In the genomic region with DNA sequence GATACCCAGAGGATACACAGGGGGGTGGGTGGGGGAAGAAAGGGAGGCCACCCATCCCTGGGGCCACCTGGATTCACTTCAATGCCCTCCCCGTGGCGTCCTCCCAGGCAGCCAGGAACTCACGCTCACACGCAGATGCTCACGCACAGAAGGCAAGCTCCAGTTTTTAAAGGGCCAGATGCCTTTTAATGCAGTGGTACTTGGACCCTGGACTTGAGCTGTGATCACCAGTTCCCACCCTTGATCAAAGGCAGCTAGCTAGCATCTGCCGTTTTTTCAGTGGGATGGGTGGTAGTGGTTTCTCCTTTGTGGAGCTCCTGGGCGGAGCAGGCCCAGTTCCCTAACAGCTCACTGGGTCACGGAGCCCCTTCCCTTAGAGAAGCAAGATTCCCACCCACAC, we compare ENCODE assay signal across 8 mouse cellular contexts. TPM values are rescaled to one million over a fixed set of nuclear protein-coding genes. Genes with fewer than 3 reads are reported as not detected.
DNase-seq lines count a peak whose midpoint lies in the region; ATAC-seq and TF ChIP-seq lines count a peak whose summit lies in the region.

No protein-coding gene starts in this region.

- WGBS in forebrain, embryonic 16.5 days = 7% methylated on average over 8 of the region's 8 CpGs
- 14% methylated on average over 8 of the region's 8 CpGs for WGBS in kidney, postnatal 0 days
- WGBS in stomach, embryonic 15.5 days = 16% methylated on average over 8 of the region's 8 CpGs

- H3K9me3 ChIP-seq in forebrain, embryonic 16.5 days (ENCODE audit: control insufficient read depth, low read length) = no peaks in the 10 kb centered on the region
- no peaks in the 10 kb centered on the region for H3K9me3 ChIP-seq in kidney, postnatal 0 days (replicated peaks; ENCODE audit: low read length)
- no peaks in the 10 kb centered on the region for H3K9me3 ChIP-seq in stomach, embryonic 15.5 days

- peak overlapping the region; percentile 79 for H3K27ac ChIP-seq in forebrain, embryonic 16.5 days (ENCODE audit: low read length)
- 0 out of 2 replicates have a peak overlapping the region, but pooled peaks have one; percentile 13 for H3K27ac ChIP-seq in kidney, postnatal 0 days
- peak overlapping the region; percentile 42 for H3K27ac ChIP-seq in stomach, embryonic 15.5 days

- peaks cover 45% of the 10 kb centered on the region for H3K4me1 ChIP-seq in forebrain, embryonic 16.5 days (replicated peaks; ENCODE audit: control insufficient read depth, insufficient read depth, low read length)
- peaks cover 21% of the 10 kb centered on the region for H3K4me1 ChIP-seq in kidney, postnatal 0 days (replicated peaks; ENCODE audit: insufficient read depth, low read length)
- H3K4me1 ChIP-seq in stomach, embryonic 15.5 days = peaks cover 51% of the 10 kb centered on the region

- TF ChIP-seq CTCF in brain, embryonic 14.5 days (IDR thresholded peaks at IDR 0.05; ENCODE audit: borderline replicate concordance, extremely low read depth, insufficient read depth, insufficient read length) = no peak
- TF ChIP-seq CTCF in kidney, postnatal 0 days (IDR thresholded peaks at IDR 0.05; ENCODE audit: low read depth) = no peak

- H3K9ac ChIP-seq in forebrain, embryonic 16.5 days (replicated peaks; ENCODE audit: low read depth, low read length) = peak overlapping the region; percentile 71
- peak overlapping the region; percentile 46 for H3K9ac ChIP-seq in kidney, postnatal 0 days (ENCODE audit: low read depth, low read length)
- H3K9ac ChIP-seq in stomach, embryonic 15.5 days = peak overlapping the region; percentile 50

- H3K4me3 ChIP-seq in forebrain, embryonic 16.5 days (replicated peaks; ENCODE audit: low read length) = peak overlapping the region; percentile 65
- peak overlapping the region; percentile 34 for H3K4me3 ChIP-seq in kidney, postnatal 0 days (replicated peaks; ENCODE audit: low read depth, low read length)
- H3K4me3 ChIP-seq in stomach, embryonic 15.5 days (replicated peaks) = peak overlapping the region; percentile 51

- H3K36me3 ChIP-seq in forebrain, embryonic 16.5 days (ENCODE audit: control insufficient read depth, insufficient read depth) = peaks cover 9% of the 10 kb centered on the region
- peaks cover 28% of the 10 kb centered on the region for H3K36me3 ChIP-seq in kidney, postnatal 0 days (ENCODE audit: insufficient read depth, low read length)
- peaks cover 16% of the 10 kb centered on the region for H3K36me3 ChIP-seq in stomach, embryonic 15.5 days

- H3K27me3 ChIP-seq in forebrain, embryonic 16.5 days (replicated peaks; ENCODE audit: control insufficient read depth, insufficient read depth, low read length) = no peaks in the 10 kb centered on the region
- H3K27me3 ChIP-seq in kidney, postnatal 0 days (ENCODE audit: insufficient read depth, low read length) = no peaks in the 10 kb centered on the region
- H3K27me3 ChIP-seq in stomach, embryonic 15.5 days (replicated peaks) = no peaks in the 10 kb centered on the region

- peak; percentile 66 to 76 for DNase-seq in left cerebral cortex, adult 18-20 months (ENCODE audit: low spot score in 2 of 2)
- no peak for DNase-seq in left cerebral cortex, adult 11 months (ENCODE audit: low spot score)
- DNase-seq in brain, embryonic 14.5 days (ENCODE audit: low read depth) = peak; percentile 85
- peak; percentile 65 for DNase-seq in kidney, postnatal 0 days (ENCODE audit: low spot score)
- DNase-seq in lung, postnatal 14 days = peak; percentile 25
- DNase-seq in ovary, postnatal 14 days (ENCODE audit: low spot score) = no peak

- peak; percentile 42; the same call in 1 of the 2 replicates for TF ChIP-seq POLR2A in brain, embryonic 14.5 days (IDR thresholded peaks at IDR 0.05; ENCODE audit: borderline replicate concordance, extremely low read depth, insufficient read depth, insufficient read length, poor library complexity, severe bottlenecking)

- H3K4me2 ChIP-seq in forebrain, embryonic 16.5 days (ENCODE audit: low read length) = peak overlapping the region; percentile 86
- peak overlapping the region; percentile 51 for H3K4me2 ChIP-seq in kidney, postnatal 0 days (ENCODE audit: low read length)
- H3K4me2 ChIP-seq in stomach, embryonic 15.5 days = peak overlapping the region; percentile 93

- ATAC-seq in forebrain, embryonic 16.5 days = peak; percentile 20; the same call in 1 of the 2 replicates
- ATAC-seq in kidney, postnatal 0 days (replicated peaks; ENCODE audit: low FRiP score, low read depth) = no peak
- no peak for ATAC-seq in stomach, embryonic 15.5 days (ENCODE audit: insufficient read depth, low FRiP score, low read depth)

RNA-seq across cellular contexts. Expression of a gene that starts 3.2 kb away (rescaled TPM):
- total RNA-seq in left cerebral cortex, adult 18-20 months (2021) = 100 to 1,000 TPM; 251 to 254 TPM
- polyA plus RNA-seq in brain, embryonic 14.5 days (2012; rRNA removed) = 145 and 205 TPM in 2 replicates
- polyA plus RNA-seq in forebrain, embryonic 16.5 days (2015; fragmentation: Nextera tagmentation; extraction: Ambion mirVana) = 88.4 and 111 TPM in 2 replicates
- polyA plus RNA-seq in kidney, postnatal 0 days (2015; fragmentation: Nextera tagmentation; extraction: Ambion mirVana) = 15.8 and 17.3 TPM in 2 replicates
- polyA plus RNA-seq in stomach, embryonic 15.5 days (2015; fragmentation: Nextera tagmentation; extraction: Ambion mirVana) = 26.9 and 27.2 TPM in 2 replicates

RNA-seq across cellular contexts. Expression of a gene that starts 5.2 kb away (rescaled TPM):
- total RNA-seq in left cerebral cortex, adult 18-20 months (2021) = 100 to 1,000 TPM; 274 to 309 TPM
- polyA plus RNA-seq in brain, embryonic 14.5 days (2012; rRNA removed) = 24.3 and 54.4 TPM in 2 replicates
- 52.4 and 70.3 TPM in 2 replicates for polyA plus RNA-seq in forebrain, embryonic 16.5 days (2015; fragmentation: Nextera tagmentation; extraction: Ambion mirVana)
- 2.2 and 2.3 TPM in 2 replicates for polyA plus RNA-seq in kidney, postnatal 0 days (2015; fragmentation: Nextera tagmentation; extraction: Ambion mirVana)
- 2.5 TPM in 2 replicates for polyA plus RNA-seq in stomach, embryonic 15.5 days (2015; fragmentation: Nextera tagmentation; extraction: Ambion mirVana)

RNA-seq across cellular contexts. Expression of a gene that starts 9.4 kb away (rescaled TPM):
- total RNA-seq in left cerebral cortex, adult 18-20 months (2021) = 1 to 10 TPM; 1.1 to 1.4 TPM
- polyA plus RNA-seq in brain, embryonic 14.5 days (2012; rRNA removed) = 16.0 and 23.9 TPM in 2 replicates
- 7.9 and 9.9 TPM in 2 replicates for polyA plus RNA-seq in forebrain, embryonic 16.5 days (2015; fragmentation: Nextera tagmentation; extraction: Ambion mirVana)
- 3.6 and 5.1 TPM in 2 replicates for polyA plus RNA-seq in kidney, postnatal 0 days (2015; fragmentation: Nextera tagmentation; extraction: Ambion mirVana)
- 8.5 and 8.6 TPM in 2 replicates for polyA plus RNA-seq in stomach, embryonic 15.5 days (2015; fragmentation: Nextera tagmentation; extraction: Ambion mirVana)

RNA-seq across cellular contexts. Expression of a gene that starts 12.7 kb away (rescaled TPM):
- total RNA-seq in left cerebral cortex, adult 18-20 months (2021) = 100 to 1,000 TPM; 555 to 600 TPM
- 705 and 779 TPM in 2 replicates for polyA plus RNA-seq in brain, embryonic 14.5 days (2012; rRNA removed)
- 684 and 749 TPM in 2 replicates for polyA plus RNA-seq in forebrain, embryonic 16.5 days (2015; fragmentation: Nextera tagmentation; extraction: Ambion mirVana)
- 1,479 and 1,595 TPM in 2 replicates for polyA plus RNA-seq in kidney, postnatal 0 days (2015; fragmentation: Nextera tagmentation; extraction: Ambion mirVana)
- 1,278 and 1,319 TPM in 2 replicates for polyA plus RNA-seq in stomach, embryonic 15.5 days (2015; fragmentation: Nextera tagmentation; extraction: Ambion mirVana)

RNA-seq across cellular contexts. Expression of a gene that starts 20.5 kb away (rescaled TPM):
- 10 to 100 TPM; 40.4 to 45.1 TPM for total RNA-seq in left cerebral cortex, adult 18-20 months (2021)
- 70.9 and 84.3 TPM in 2 replicates for polyA plus RNA-seq in brain, embryonic 14.5 days (2012; rRNA removed)
- 56.4 and 65.9 TPM in 2 replicates for polyA plus RNA-seq in forebrain, embryonic 16.5 days (2015; fragmentation: Nextera tagmentation; extraction: Ambion mirVana)
- 50.0 and 52.0 TPM in 2 replicates for polyA plus RNA-seq in kidney, postnatal 0 days (2015; fragmentation: Nextera tagmentation; extraction: Ambion mirVana)
- 51.1 and 53.0 TPM in 2 replicates for polyA plus RNA-seq in stomach, embryonic 15.5 days (2015; fragmentation: Nextera tagmentation; extraction: Ambion mirVana)

Comparison
In these comparisons a context has a peak if more than half of its experiments do, and no peak if none do; other contexts are left out.
1. DNase-seq: peak in left cerebral cortex, adult 18-20 months (2 of 2), brain, embryonic 14.5 days (single experiment), kidney, postnatal 0 days (single experiment) and lung, postnatal 14 days (single experiment); none in left cerebral cortex, adult 11 months (single experiment) and ovary, postnatal 14 days (single experiment).
2. H3K27ac ChIP-seq: peak in every context shown above with its lines; median percentile 79 in forebrain, embryonic 16.5 days; 42 in stomach, embryonic 15.5 days; 13 in kidney, postnatal 0 days.
3. Peak in every context shown above with its lines, with median percentiles within 50 percentile points of each other: H3K4me2 ChIP-seq, H3K4me3 ChIP-seq and H3K9ac ChIP-seq.